ENCODE assay signal across 8 mouse cellular contexts in genomic region chr3:84906528-84906927, GRCm38 (mm10).
DNase-seq lines count a peak whose midpoint lies in the region; ATAC-seq lines count a peak whose summit lies in the region.

No protein-coding gene starts in this region.

- H3K9me3 ChIP-seq in midbrain, embryonic 14.5 days (ENCODE audit: control insufficient read depth, low read length) = no peaks in the 10 kb centered on the region
- H3K9me3 ChIP-seq in midbrain, embryonic 15.5 days = no peaks in the 10 kb centered on the region

- WGBS in midbrain, embryonic 14.5 days = 29% methylated on average over 1 of the region's 1 CpGs
- WGBS in midbrain, embryonic 15.5 days = 28% methylated on average over 1 of the region's 1 CpGs

- no peak for DNase-seq in frontal cortex, postnatal 14 days (ENCODE audit: low spot score in 2 of 2)
- peak; percentile 69 for DNase-seq in midbrain, embryonic 14.5 days
- DNase-seq in embryo, embryonic 10 days (ENCODE audit: low spot score) = peak; percentile 77
- no peak for DNase-seq in urinary bladder, postnatal 36 days (ENCODE audit: low spot score in 2 of 2)
- DNase-seq in right cerebral cortex, postnatal 25 days = no peak

- ATAC-seq in frontal cortex, adult (ENCODE audit: low TSS enrichment) = peak; percentile 65
- no peak for ATAC-seq in midbrain, embryonic 14.5 days (ENCODE audit: low FRiP score, low TSS enrichment)
- no peak for ATAC-seq in midbrain, embryonic 15.5 days (replicated peaks)
- peak; percentile 75 for ATAC-seq in megakaryocyte-erythroid progenitor cell, adult 5-6 weeks (replicated peaks; ENCODE audit: low FRiP score, low TSS enrichment, poor library complexity, severe bottlenecking)

- H3K36me3 ChIP-seq in midbrain, embryonic 14.5 days (ENCODE audit: control insufficient read depth, insufficient read depth, low read length) = no peaks in the 10 kb centered on the region
- no peaks in the 10 kb centered on the region for H3K36me3 ChIP-seq in midbrain, embryonic 15.5 days (replicated peaks)

- no peaks in the 10 kb centered on the region for H3K27me3 ChIP-seq in midbrain, embryonic 14.5 days (ENCODE audit: control insufficient read depth, insufficient read depth, low read length)
- H3K27me3 ChIP-seq in midbrain, embryonic 15.5 days (replicated peaks) = no peaks in the 10 kb centered on the region

- H3K27ac ChIP-seq in midbrain, embryonic 14.5 days (replicated peaks; ENCODE audit: low read depth, low read length) = no peak overlapping the region
- no peak overlapping the region for H3K27ac ChIP-seq in midbrain, embryonic 15.5 days

- no peak overlapping the region for H3K9ac ChIP-seq in midbrain, embryonic 14.5 days (replicated peaks; ENCODE audit: low read length)
- no peak overlapping the region for H3K9ac ChIP-seq in midbrain, embryonic 15.5 days

- H3K4me1 ChIP-seq in midbrain, embryonic 14.5 days (ENCODE audit: control insufficient read depth, insufficient read depth, low read length) = no peaks in the 10 kb centered on the region
- H3K4me1 ChIP-seq in midbrain, embryonic 15.5 days = no peaks in the 10 kb centered on the region

- no peak overlapping the region for H3K4me3 ChIP-seq in midbrain, embryonic 14.5 days (replicated peaks; ENCODE audit: low read depth, low read length)
- H3K4me3 ChIP-seq in midbrain, embryonic 15.5 days = no peak overlapping the region

- no peak overlapping the region for H3K4me2 ChIP-seq in midbrain, embryonic 14.5 days (ENCODE audit: low read length)
- no peak overlapping the region for H3K4me2 ChIP-seq in midbrain, embryonic 15.5 days

Comparison
In these comparisons a context has a peak if more than half of its experiments do, and no peak if none do; other contexts are left out.
1. ATAC-seq: peak in frontal cortex, adult (single experiment) and megakaryocyte-erythroid progenitor cell, adult 5-6 weeks (single experiment); none in midbrain, embryonic 14.5 days (single experiment) and midbrain, embryonic 15.5 days (single experiment).
2. DNase-seq: peak in midbrain, embryonic 14.5 days (single experiment) and embryo, embryonic 10 days (single experiment); none in frontal cortex, postnatal 14 days (0 of 2), urinary bladder, postnatal 36 days (0 of 2) and right cerebral cortex, postnatal 25 days (single experiment).